Mouse (Mus musculus) kidney, postnatal 0 days (tissue): ENCODE measurements at regions not wholly inside any gene's neighbourhood (a gene's known extent, or its start where the extent isn't known, plus 50 kb on each side); places are given as distances from the start of the nearest gene placed in this dataset.

Source experiments
- ATAC-seq: fragments of 200-750 bp; cut with Nextera tagmentation; replicated peaks from 2 replicates; pipeline ENCODE4 v1.8.0; 2017; ENCODE audit warnings: low read depth, moderate number of reproducible peaks, moderate TSS enrichment, moderate library complexity; ENCODE audit not compliant: low FRiP score
- DNase-seq: peaks from one replicate; pipeline ENCODE4 v3.0.0-alpha.2; 2016; ENCODE audit warnings: low spot score
- H3K27ac ChIP-seq: fragments of 300-500 bp; sonication (generic); 2 replicates; pipeline ENCODE4 v1.5.1; 2014; ENCODE audit warnings: mild to moderate bottlenecking
- H3K27me3 ChIP-seq: fragments of 300-500 bp; sonication (generic); 2 replicates; pipeline ENCODE4 v1.6.1; 2014; ENCODE audit warnings: low read length, mixed read lengths; ENCODE audit not compliant: insufficient read depth
- H3K36me3 ChIP-seq: fragments of 300-500 bp; sonication (generic); 2 replicates; pipeline ENCODE4 v1.6.1; 2014; ENCODE audit warnings: low read length, mixed read lengths; ENCODE audit not compliant: insufficient read depth
- H3K4me1 ChIP-seq: fragments of 300-500 bp; sonication (generic); replicated peaks from 2 replicates; pipeline ENCODE4 v1.6.1; 2014; ENCODE audit warnings: antibody characterized with exemption, low read length, mixed read lengths; ENCODE audit not compliant: insufficient read depth
- H3K4me2 ChIP-seq: fragments of 300-500 bp; sonication (generic); 2 replicates; pipeline ENCODE4 v1.6.1; 2014; ENCODE audit warnings: mild to moderate bottlenecking, low read length, moderate library complexity, mixed read lengths
- H3K4me3 ChIP-seq: fragments of 300-500 bp; sonication (generic); replicated peaks from 2 replicates; pipeline ENCODE4 v1.5.1; 2014; ENCODE audit warnings: low read depth, low read length
- H3K9ac ChIP-seq: fragments of 300-500 bp; sonication (generic); 2 replicates; pipeline ENCODE4 v1.6.1; 2014; ENCODE audit warnings: low read depth, low read length
- H3K9me3 ChIP-seq: fragments of 300-500 bp; sonication (generic); replicated peaks from 2 replicates; pipeline ENCODE4 v1.6.1; 2016; ENCODE audit warnings: low read length, inconsistent platforms, mixed read lengths
- CTCF ChIP-seq: IDR thresholded peaks from 2 replicates; pipeline ENCODE4 v1.5.1; 2016; ENCODE audit warnings: antibody characterized with exemption, low read depth, mild to moderate bottlenecking, moderate library complexity
- WGBS: fragments of 180-500 bp; shearing (Covaris S2); extraction: QIAGEN DNeasy Blood & Tissue Kit; methylation state at CpG from one replicate; pipeline ENCODE4 v1.1.7; 2014; 5-methylcytosine and 5-hydroxymethylcytosine counted together

- no peak overlapping the region for H3K27ac ChIP-seq
- no peaks in the 10 kb centered on the region for H3K36me3 ChIP-seq
- no peaks in the 10 kb centered on the region for H3K4me1 ChIP-seq
- no peaks in the 10 kb centered on the region for H3K27me3 ChIP-seq
- H3K4me3 ChIP-seq, result no peak overlapping the region
- no peaks in the 10 kb centered on the region for H3K9me3 ChIP-seq
- no peak for TF ChIP-seq CTCF
- no peak overlapping the region for H3K9ac ChIP-seq
- no peak for ATAC-seq
- H3K4me2 ChIP-seq, result no peak overlapping the region
- no peak for DNase-seq
- WGBS, result 70% methylated on average over 1 of the region's 1 CpGs
These were observed 313.4 kb downstream of the Gm11011 start for GRCm38 (mm10) chr2:169274101-169274500.

DNA sequence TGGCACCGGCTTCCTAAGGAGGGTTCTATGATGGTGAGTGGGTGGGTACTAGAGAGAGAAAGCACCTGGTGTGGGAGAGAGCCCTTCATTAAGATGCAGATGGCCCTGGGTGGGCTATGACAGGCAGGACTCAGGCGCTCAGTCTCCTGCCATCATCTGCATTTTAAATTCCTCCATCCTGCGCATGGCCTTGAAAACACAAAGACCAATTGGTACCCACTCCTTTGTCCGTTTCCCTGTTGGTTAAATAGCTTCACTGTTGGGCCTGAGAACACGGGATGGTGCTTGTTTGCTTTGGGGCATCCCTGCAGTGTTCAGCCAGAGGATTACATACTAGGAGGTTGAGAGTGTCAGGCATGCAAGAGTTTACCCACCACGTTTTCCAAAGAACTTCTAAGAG is 314.9 kb downstream of the Gm11011 start:
- no peak overlapping the region for H3K4me3 ChIP-seq
- WGBS, result 42% methylated on average over 6 of the region's 6 CpGs
- H3K27ac ChIP-seq, result no peak overlapping the region
- H3K36me3 ChIP-seq, result no peaks in the 10 kb centered on the region
- no peak overlapping the region for H3K9ac ChIP-seq
- no peaks in the 10 kb centered on the region for H3K9me3 ChIP-seq
- H3K27me3 ChIP-seq, result no peaks in the 10 kb centered on the region
- no peaks in the 10 kb centered on the region for H3K4me1 ChIP-seq
- H3K4me2 ChIP-seq, result no peak overlapping the region
- DNase-seq (no peak), ATAC-seq (no peak)
- TF ChIP-seq CTCF, result no peak

- Histone ChIP-seq H3K4me1 (no peaks in the 10 kb centered on the region), H3K36me3 (no peaks in the 10 kb centered on the region), H3K4me3 (no peak overlapping the region), H3K9ac (no peak overlapping the region), H3K4me2 (no peak overlapping the region), H3K9me3 (no peaks in the 10 kb centered on the region), H3K27me3 (no peaks in the 10 kb centered on the region), H3K27ac (no peak overlapping the region)
- TF ChIP-seq CTCF, result peak; percentile 44; the same call in 1 of the 2 replicates
- DNase-seq, result peak; percentile 8
- ATAC-seq, result no peak
- WGBS, result 31% methylated on average over 4 of the region's 4 CpGs
These were observed 315.5 kb downstream of the Gm11011 start for GRCm38 (mm10) chr2:169272018-169272417.

DNA sequence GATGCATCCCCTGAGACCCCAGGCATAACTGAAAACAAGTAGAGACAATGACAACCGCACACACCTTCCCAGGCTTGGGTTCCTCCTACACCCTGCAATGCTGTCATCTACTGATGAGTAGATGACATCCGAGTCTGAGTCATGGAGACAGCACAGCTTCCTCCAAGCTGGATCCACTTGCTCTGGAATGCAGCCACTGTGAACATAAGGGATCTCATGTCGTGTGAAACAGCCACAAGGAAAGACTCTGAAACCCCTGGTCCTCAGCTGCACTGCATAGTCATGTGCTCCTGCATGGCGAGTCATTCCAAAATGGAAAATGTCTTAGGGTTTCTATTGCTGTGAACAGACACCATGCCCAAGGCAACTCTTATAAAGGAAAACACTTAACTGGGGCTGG is 305.2 kb upstream of the Zfp64 start:
- Histone ChIP-seq H3K36me3 (no peaks in the 10 kb centered on the region), H3K27ac (no peak overlapping the region), H3K9ac (no peak overlapping the region), H3K4me1 (no peaks in the 10 kb centered on the region), H3K9me3 (no peaks in the 10 kb centered on the region), H3K4me3 (no peak overlapping the region), H3K27me3 (no peaks in the 10 kb centered on the region), H3K4me2 (no peak overlapping the region)
- DNase-seq (no peak), ATAC-seq (no peak)
- WGBS, result 76% methylated on average over 4 of the region's 4 CpGs
- no peak for TF ChIP-seq CTCF

- no peak overlapping the region for H3K27ac ChIP-seq
- no peak for DNase-seq
- ATAC-seq, result no peak
These were observed 289.2 kb upstream of the Zfp64 start for GRCm38 (mm10) chr2:169244572-169244971.

GRCm38 (mm10) chr2:169243981-169244380 is 288.6 kb upstream of the Zfp64 start:
- Histone ChIP-seq H3K4me2 (no peak overlapping the region), H3K9ac (no peak overlapping the region), H3K36me3 (no peaks in the 10 kb centered on the region), H3K4me1 (no peaks in the 10 kb centered on the region), H3K27ac (no peak overlapping the region), H3K9me3 (no peaks in the 10 kb centered on the region), H3K4me3 (no peak overlapping the region), H3K27me3 (no peaks in the 10 kb centered on the region)
- ATAC-seq (no peak), DNase-seq (no peak)
- 82% methylated on average over 9 of the region's 9 CpGs for WGBS
- TF ChIP-seq CTCF, result no peak

More at GRCm38 (mm10) chr2:169244572-169244971, 289.2 kb upstream of the Zfp64 start:
- Histone ChIP-seq H3K27me3 (no peaks in the 10 kb centered on the region), H3K36me3 (no peaks in the 10 kb centered on the region), H3K9me3 (no peaks in the 10 kb centered on the region), H3K9ac (no peak overlapping the region), H3K4me1 (no peaks in the 10 kb centered on the region), H3K4me2 (no peak overlapping the region), H3K4me3 (no peak overlapping the region)
- TF ChIP-seq CTCF, result no peak

DNA sequence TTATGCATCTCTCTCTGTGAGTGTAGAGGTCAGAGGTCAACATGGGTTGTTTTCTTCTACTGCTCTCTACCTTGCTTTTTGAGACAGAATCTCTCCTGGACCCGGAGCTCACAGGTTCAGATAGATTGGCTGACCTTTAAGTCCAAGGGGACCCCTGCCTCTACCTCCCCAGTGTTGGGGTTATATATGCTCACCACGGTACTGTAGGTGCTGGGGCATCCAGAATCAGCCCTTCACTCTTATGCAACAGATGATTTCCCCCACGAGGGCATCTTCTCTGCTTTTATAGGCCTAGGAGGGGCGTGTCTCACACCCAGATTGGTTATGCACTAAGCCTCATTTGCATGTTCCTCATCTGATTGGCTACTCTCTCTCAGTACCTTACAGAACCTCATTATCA is 282.5 kb upstream of the Zfp64 start:
- no peaks in the 10 kb centered on the region for H3K9me3 ChIP-seq
- DNase-seq (no peak), ATAC-seq (no peak)
- H3K27ac ChIP-seq, result no peak overlapping the region
- H3K4me1 ChIP-seq, result no peaks in the 10 kb centered on the region
- WGBS, result 90% methylated on average over 4 of the region's 4 CpGs
- H3K27me3 ChIP-seq, result no peaks in the 10 kb centered on the region
- H3K36me3 ChIP-seq, result no peaks in the 10 kb centered on the region
- H3K4me2 ChIP-seq, result no peak overlapping the region
- no peak overlapping the region for H3K9ac ChIP-seq
- H3K4me3 ChIP-seq, result no peak overlapping the region
- TF ChIP-seq CTCF, result no peak
